Mouse (Mus musculus) heart, embryonic 10.5 days (tissue): ENCODE data around the gene Slc35f5. TPM values are rescaled to one million over a fixed set of nuclear protein-coding genes. Genes with fewer than 3 reads are reported as not detected.
"Not testable (repeated sequence)": the region's sequence is repeated elsewhere in the genome, so short reads cannot be mapped to it uniquely, and the experiment has no call there.

Source experiments
- DNase-seq: peaks from one replicate; pipeline ENCODE4 v3.0.0-alpha.2; 2017; ENCODE audit warnings: low spot score
- H3K27ac ChIP-seq: fragments of 300-500 bp; sonication (generic); 2 replicates; pipeline ENCODE4 v1.5.1; 2016; ENCODE audit warnings: mild to moderate bottlenecking
- H3K27me3 ChIP-seq: fragments of 300-500 bp; sonication (generic); 2 replicates; pipeline ENCODE4 v1.6.1; 2016; ENCODE audit warnings: mild to moderate bottlenecking; ENCODE audit not compliant: poor library complexity, insufficient read depth, severe bottlenecking
- H3K36me3 ChIP-seq: fragments of 300-500 bp; sonication (generic); 2 replicates; pipeline ENCODE4 v1.6.1; 2016; ENCODE audit warnings: mild to moderate bottlenecking, moderate library complexity
- H3K4me1 ChIP-seq: fragments of 300-500 bp; sonication (generic); 2 replicates; pipeline ENCODE4 v1.6.1; 2016; ENCODE audit warnings: mild to moderate bottlenecking
- H3K4me3 ChIP-seq: fragments of 300-500 bp; sonication (generic); 2 replicates; pipeline ENCODE4 v1.5.1; 2016; ENCODE audit warnings: mild to moderate bottlenecking, moderate library complexity
- H3K9me3 ChIP-seq: fragments of 300-500 bp; sonication (generic); 2 replicates; pipeline ENCODE4 v1.6.1; 2016; ENCODE audit warnings: mild to moderate bottlenecking, moderate library complexity
- WGBS: fragments of 180-500 bp; shearing (Covaris S2); methylation state at CpG from one replicate; pipeline ENCODE4 v1.1.7; 2016; 5-methylcytosine and 5-hydroxymethylcytosine counted together
- polyA plus RNA-seq: library from polyadenylated mRNA; unstranded; fragments of >200 nt; fragmentation: Nextera tagmentation; extraction: Ambion mirVana; gene quantifications from 2 replicates; pipeline ENCODE4 v1.2.1, GENCODE M21; 2016

Slc35f5 gene
- 36.1 and 37.0 TPM in 2 replicates for polyA plus RNA-seq

- Histone ChIP-seq H3K9me3 (no peaks in the 10 kb centered on the region), H3K4me1 (peaks cover 8% of the 10 kb centered on the region), H3K27me3 (no peaks in the 10 kb centered on the region), H3K36me3 (peaks cover 3% of the 10 kb centered on the region; the same call in 1 of the 2 replicates), H3K27ac (peak within 1 kb of the TSS; percentile 94), H3K4me3 (peak within 1 kb of the TSS; percentile 77)
- WGBS = under 1% methylated on average over 61 of the region's 61 CpGs
- DNase-seq = peak; percentile 98
These were observed at the start of gene Slc35f5 for GRCm38 (mm10) chr1:125560259-125561192. TSS of gene Slc35f5 (plus strand) at chr1:125560595.

DNA sequence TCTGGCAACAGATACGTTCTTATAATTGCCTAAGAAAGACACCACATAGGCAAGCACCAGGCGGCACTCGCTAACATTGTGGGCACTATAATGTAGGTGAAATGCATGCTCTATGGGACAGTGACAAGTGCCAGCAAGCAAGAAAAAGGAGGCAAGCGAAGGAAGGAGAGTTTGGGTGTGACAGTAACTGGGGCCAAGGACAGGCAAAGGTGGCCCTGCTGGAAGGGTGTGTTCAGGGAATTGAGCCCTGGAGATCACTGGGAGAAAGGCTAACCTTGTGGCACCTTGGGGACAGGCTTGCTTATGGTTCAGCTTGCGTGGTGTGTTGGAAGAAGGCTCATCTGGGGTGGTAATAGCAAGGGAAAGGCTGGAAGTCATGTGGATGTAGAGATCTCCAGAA lies 45.7 kb upstream of the Slc35f5 start:
- 86% methylated on average over 5 of the region's 5 CpGs for WGBS

DNA sequence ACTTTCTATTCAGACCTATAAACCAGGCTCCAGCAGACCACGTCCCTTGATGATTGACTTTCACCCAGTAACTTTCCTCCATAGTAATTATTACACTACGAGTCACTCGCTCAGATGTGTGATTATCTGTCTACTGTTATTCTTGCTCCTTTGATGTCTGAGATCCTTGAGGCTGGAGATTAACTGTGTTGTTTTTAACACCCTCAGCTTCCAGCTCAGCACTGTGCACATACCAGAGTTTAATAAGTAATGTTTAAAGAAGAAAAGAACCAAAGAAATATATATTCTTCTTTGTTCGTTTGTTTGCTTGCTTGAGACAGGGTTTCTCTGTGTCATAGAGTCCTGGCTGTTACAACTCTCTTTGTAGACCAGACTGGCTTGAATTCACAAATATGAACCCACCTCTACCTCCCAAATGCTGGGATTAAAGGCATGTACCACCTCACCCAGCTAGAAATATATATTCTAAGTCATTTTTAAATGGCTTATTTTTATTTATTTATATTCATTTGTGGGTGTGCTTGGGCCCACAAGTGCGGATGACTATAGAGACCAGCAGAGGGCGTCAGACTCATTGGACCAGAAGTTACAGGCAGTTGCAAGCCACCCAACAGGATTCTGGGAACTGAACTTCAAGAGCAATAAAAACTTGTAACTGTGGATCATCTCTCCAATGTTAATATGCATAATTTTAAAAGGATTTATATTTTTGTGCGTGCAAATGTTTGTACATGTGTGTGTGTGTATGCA lies 43.3 kb upstream of the Slc35f5 start:
- WGBS = 65% methylated on average over 7 of the region's 7 CpGs
- no peak for DNase-seq
- H3K27me3 ChIP-seq = no peaks in the 10 kb centered on the region
- no peaks in the 10 kb centered on the region for H3K9me3 ChIP-seq
- no peak overlapping the region for H3K4me3 ChIP-seq
- H3K36me3 ChIP-seq = no peaks in the 10 kb centered on the region
- no peak overlapping the region for H3K27ac ChIP-seq
- no peaks in the 10 kb centered on the region for H3K4me1 ChIP-seq

More for the DNA sequence above, 45.7 kb upstream of the Slc35f5 start:
- H3K27me3 ChIP-seq = no peaks in the 10 kb centered on the region
- H3K36me3 ChIP-seq = no peaks in the 10 kb centered on the region
- no peak for DNase-seq
- H3K4me3 ChIP-seq = no peak overlapping the region
- H3K9me3 ChIP-seq = no peaks in the 10 kb centered on the region
- H3K27ac ChIP-seq = no peak overlapping the region
- H3K4me1 ChIP-seq = no peaks in the 10 kb centered on the region

GRCm38 (mm10) chr1:125519107-125519611 lies 41.2 kb upstream of the Slc35f5 start:
- Histone ChIP-seq H3K36me3 (no peaks in the 10 kb centered on the region), H3K27me3 (no peaks in the 10 kb centered on the region), H3K27ac (no peak overlapping the region; the same call in 1 of the 2 replicates), H3K4me3 (no peak overlapping the region), H3K4me1 (no peaks in the 10 kb centered on the region), H3K9me3 (no peaks in the 10 kb centered on the region)
- WGBS = 47% methylated on average over 5 of the region's 5 CpGs
- DNase-seq = no peak

GRCm38 (mm10) chr1:125525965-125526665 lies 34.3 kb upstream of the Slc35f5 start:
- Histone ChIP-seq H3K4me3 (no peak overlapping the region), H3K9me3 (no peaks in the 10 kb centered on the region), H3K27me3 (no peaks in the 10 kb centered on the region), H3K4me1 (no peaks in the 10 kb centered on the region), H3K36me3 (no peaks in the 10 kb centered on the region), H3K27ac (no peak overlapping the region)
- WGBS = 64% methylated on average over 7 of the region's 7 CpGs
- DNase-seq = no peak

- Histone ChIP-seq H3K27me3 (no peaks in the 10 kb centered on the region), H3K27ac (no peak overlapping the region), H3K4me1 (no peaks in the 10 kb centered on the region), H3K36me3 (no peaks in the 10 kb centered on the region), H3K9me3 (no peaks in the 10 kb centered on the region), H3K4me3 (no peak overlapping the region)
- WGBS = 85% methylated on average over 1 of the region's 1 CpGs
- no peak for DNase-seq
These were observed 33.8 kb upstream of the Slc35f5 start for GRCm38 (mm10) chr1:125526666-125527004.

GRCm38 (mm10) chr1:125527364-125527763 lies 33.0 kb upstream of the Slc35f5 start:
- Histone ChIP-seq H3K4me1 (no peaks in the 10 kb centered on the region), H3K27ac (no peak overlapping the region), H3K27me3 (no peaks in the 10 kb centered on the region), H3K9me3 (no peaks in the 10 kb centered on the region), H3K4me3 (no peak overlapping the region), H3K36me3 (no peaks in the 10 kb centered on the region)
- WGBS = 81% methylated on average over 3 of the region's 3 CpGs
- no peak for DNase-seq

- H3K4me3 ChIP-seq, H3K36me3 ChIP-seq, H3K27me3 ChIP-seq, H3K27ac ChIP-seq, H3K9me3 ChIP-seq, H3K4me1 ChIP-seq, DNase-seq: not testable (repeated sequence)
- 78% methylated on average over 10 of the region's 10 CpGs for WGBS
These were observed 27.0 kb upstream of the Slc35f5 start for GRCm38 (mm10) chr1:125533180-125533912.

DNA sequence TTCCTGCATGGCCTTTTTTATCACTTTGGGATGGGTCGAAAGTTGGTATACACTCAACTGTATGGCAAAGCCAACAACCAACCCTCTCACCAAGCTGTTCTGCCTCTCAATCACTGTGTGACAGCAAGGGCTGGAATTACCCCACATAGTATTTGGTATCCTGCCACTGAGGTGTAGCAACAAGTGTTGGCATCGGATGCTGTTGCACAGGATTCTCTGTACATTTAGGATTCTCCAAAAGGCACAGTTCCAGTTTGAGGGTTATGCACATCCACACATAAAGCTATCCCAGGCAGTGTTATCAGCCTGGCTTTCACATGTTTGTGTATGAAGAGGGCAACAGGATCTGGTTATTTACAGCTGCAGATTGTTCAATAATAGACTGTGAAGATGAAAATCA lies 23.3 kb upstream of the Slc35f5 start:
- DNase-seq = no peak
- H3K9me3 ChIP-seq = no peaks in the 10 kb centered on the region
- no peak overlapping the region for H3K27ac ChIP-seq
- no peaks in the 10 kb centered on the region for H3K27me3 ChIP-seq
- H3K4me3 ChIP-seq = no peak overlapping the region
- no peaks in the 10 kb centered on the region for H3K4me1 ChIP-seq
- WGBS = 95% methylated on average over 2 of the region's 2 CpGs
- H3K36me3 ChIP-seq = no peaks in the 10 kb centered on the region

DNA sequence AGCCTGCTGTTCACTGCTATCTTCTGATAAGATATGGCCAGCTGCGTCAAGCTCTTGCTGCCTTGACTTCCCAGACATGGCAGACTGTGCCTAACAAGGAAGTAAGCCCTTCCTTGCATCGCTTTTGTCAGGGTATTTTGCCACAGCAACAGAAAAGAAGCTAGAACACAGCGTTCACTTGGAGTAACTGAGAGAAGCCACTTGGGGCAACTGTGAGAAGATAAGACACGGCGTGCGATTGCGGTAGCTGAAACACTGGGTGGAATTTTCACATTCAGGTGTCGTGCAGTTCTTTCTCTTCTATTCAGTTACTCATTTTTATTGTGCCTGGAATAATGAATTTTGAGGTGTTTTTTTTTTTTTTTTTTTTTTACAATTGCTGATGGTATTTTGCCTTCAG lies 22.6 kb upstream of the Slc35f5 start:
- Histone ChIP-seq H3K9me3 (no peaks in the 10 kb centered on the region), H3K27me3 (no peaks in the 10 kb centered on the region), H3K36me3 (no peaks in the 10 kb centered on the region), H3K4me3 (no peak overlapping the region), H3K27ac (no peak overlapping the region), H3K4me1 (no peaks in the 10 kb centered on the region)
- no peak for DNase-seq
- WGBS = 74% methylated on average over 8 of the region's 8 CpGs

GRCm38 (mm10) chr1:125539312-125539711 lies 21.1 kb upstream of the Slc35f5 start:
- 47% methylated on average over 2 of the region's 2 CpGs for WGBS

More at GRCm38 (mm10) chr1:125539312-125539711, 21.1 kb upstream of the Slc35f5 start:
- no peaks in the 10 kb centered on the region for H3K36me3 ChIP-seq
- no peak overlapping the region for H3K27ac ChIP-seq
- DNase-seq = no peak
- H3K27me3 ChIP-seq = no peaks in the 10 kb centered on the region
- H3K9me3 ChIP-seq = no peaks in the 10 kb centered on the region
- H3K4me3 ChIP-seq = no peak overlapping the region
- no peaks in the 10 kb centered on the region for H3K4me1 ChIP-seq
